Mouse (Mus musculus) embryonic stem cell, embryonic (primary cell): ENCODE measurements around the gene Fzd7.

ENCODE experiments used
- CTCF ChIA-PET, 4 experiments: fragments of 300-600 bp in 2 of 4; fragments of 350-600 bp in 2 of 4; sonication (Branson Sonifier 250); formaldehyde crosslinking; loops; one replicate each; lab custom pipeline; 2022; ENCODE audit warnings: inconsistent platforms in 2 of 4; lab: Charles Lee
- POLR2A ChIA-PET, 4 experiments: fragments of 300-600 bp in 2 of 4; fragments of 350-600 bp in 2 of 4; sonication (Branson Sonifier 250); formaldehyde crosslinking; loops; one replicate each; lab custom pipeline; 2022; ENCODE audit warnings: antibody characterized with exemption in 4 of 4, inconsistent platforms in 1 of 4; lab: Charles Lee

Fzd7 gene

GRCm38 (mm10) chr1:59482331-59482695 is at the start of gene Fzd7:
Fzd7 (plus strand) TSS chr1:59482424.
- CTCF ChIA-PET: interaction anchor here in 3 of 4 experiments (1.0 to 1.7 kb wide), 4 partner anchors 10 to 235 kb away, joined by 3 read pairs; no protein-coding TSS in a partner anchor
- POLR2A ChIA-PET: interaction anchor here (0.6 to 5.7 kb wide), 59 partner anchors 9 to 1120 kb away, joined by 3 to 60 read pairs (median 5); partner anchors contain the start of genes Als2 (in 3 of the 4) and Gm973 (in 2 of the 4)

- ChIA-PET CTCF (interaction anchor here in 2 of 4 experiments (0.5 to 1.8 kb wide), 5 partner anchors 9 to 701 kb away, joined by 3 to 7 read pairs (median 3); no protein-coding TSS in a partner anchor), POLR2A (interaction anchor here (0.6 to 6.8 kb wide), 16 partner anchors 10 to 310 kb away, joined by 3 to 50 read pairs (median 4); partner anchors contain the start of gene Fzd7 (in 1 of the 4))
These were observed 48.9 kb upstream of the Fzd7 start for GRCm38 (mm10) chr1:59433296-59433695.

GRCm38 (mm10) chr1:59434071-59434470 is 48.2 kb upstream of the Fzd7 start:
- CTCF ChIA-PET: interaction anchor here in 2 of 4 experiments (0.7 to 1.8 kb wide), 3 partner anchors 31 to 180 kb away, joined by 4 to 7 read pairs (median 4); no protein-coding TSS in a partner anchor
- POLR2A ChIA-PET: interaction anchor here (0.5 to 6.8 kb wide), 13 partner anchors 10 to 218 kb away, joined by 3 to 50 read pairs (median 6); partner anchors contain the start of gene Fzd7 (in 1 of the 4)

- ChIA-PET CTCF (interaction anchor here in 2 of 4 experiments (0.6 to 1.2 kb wide), 3 partner anchors 37 to 1773 kb away, joined by 3 to 5 read pairs (median 4); no protein-coding TSS in a partner anchor), POLR2A (interaction anchor here in 3 of 4 experiments (0.5 to 6.8 kb wide), 15 partner anchors 8 to 204 kb away, joined by 3 to 50 read pairs (median 5); partner anchors contain the start of gene Fzd7 (in 1 of the 3))
These were observed 47.0 kb upstream of the Fzd7 start for GRCm38 (mm10) chr1:59435270-59435669.

GRCm38 (mm10) chr1:59436321-59436720 is 45.9 kb upstream of the Fzd7 start:
- POLR2A ChIA-PET: interaction anchor here in 3 of 4 experiments (0.6 to 6.8 kb wide), 8 partner anchors 9 to 136 kb away, joined by 3 to 50 read pairs (median 4); no protein-coding TSS in a partner anchor
- CTCF ChIA-PET: interaction anchor here in 1 of 4 experiments (0.6 kb wide), 1 partner anchor 167 kb away, joined by 3 read pairs; no protein-coding TSS in a partner anchor

- ChIA-PET CTCF (interaction anchor here in 1 of 4 experiments (0.7 kb wide), 1 partner anchor 41 kb away, joined by 14 read pairs; no protein-coding TSS in a partner anchor), POLR2A (interaction anchor here in 3 of 4 experiments (0.7 to 6.8 kb wide), 5 partner anchors 11 to 1164 kb away, joined by 3 to 50 read pairs (median 5); no protein-coding TSS in a partner anchor)
These were observed 44.3 kb upstream of the Fzd7 start for GRCm38 (mm10) chr1:59437927-59438326.

GRCm38 (mm10) chr1:59438330-59438729 is 43.9 kb upstream of the Fzd7 start:
- CTCF ChIA-PET: interaction anchor here in 1 of 4 experiments (0.7 kb wide), 1 partner anchor 40 kb away, joined by 14 read pairs; no protein-coding TSS in a partner anchor
- POLR2A ChIA-PET: interaction anchor here in 3 of 4 experiments (0.7 to 6.8 kb wide), 5 partner anchors 10 to 1163 kb away, joined by 3 to 50 read pairs (median 5); no protein-coding TSS in a partner anchor

GRCm38 (mm10) chr1:59439252-59439651 is 43.0 kb upstream of the Fzd7 start:
- ChIA-PET POLR2A (interaction anchor here in 1 of 4 experiments (0.7 kb wide), 1 partner anchor 24 kb away, joined by 3 read pairs; no protein-coding TSS in a partner anchor), CTCF (interaction anchor here in 1 of 4 experiments (0.6 kb wide), 1 partner anchor 84 kb away, joined by 3 read pairs; no protein-coding TSS in a partner anchor)

- CTCF ChIA-PET: interaction anchor here in 2 of 4 experiments (0.6 to 1.4 kb wide), 2 partner anchors 83 to 186 kb away, joined by 3 to 13 read pairs; no protein-coding TSS in a partner anchor
- POLR2A ChIA-PET: interaction anchor here in 1 of 4 experiments (1.5 kb wide), 1 partner anchor 15 kb away, joined by 3 read pairs; no protein-coding TSS in a partner anchor
These were observed 42.3 kb upstream of the Fzd7 start for GRCm38 (mm10) chr1:59439941-59440340.

- CTCF ChIA-PET: interaction anchor here in 2 of 4 experiments (0.6 kb wide), 2 partner anchors 196 to 451 kb away, joined by 3 to 5 read pairs; no protein-coding TSS in a partner anchor
- POLR2A ChIA-PET: interaction anchor here in 2 of 4 experiments (0.7 to 1.4 kb wide), 3 partner anchors 16 to 76 kb away, joined by 3 read pairs; no protein-coding TSS in a partner anchor
These were observed 39.5 kb upstream of the Fzd7 start for GRCm38 (mm10) chr1:59442721-59443120.

- CTCF ChIA-PET: no interaction called here
- POLR2A ChIA-PET: interaction anchor here in 3 of 4 experiments (0.5 to 1.5 kb wide), 5 partner anchors 12 to 284 kb away, joined by 3 to 6 read pairs (median 3); no protein-coding TSS in a partner anchor
These were observed 38.0 kb upstream of the Fzd7 start for GRCm38 (mm10) chr1:59444127-59444660.

GRCm38 (mm10) chr1:59445242-59445641 is 37.0 kb upstream of the Fzd7 start:
- CTCF ChIA-PET: no interaction called here
- POLR2A ChIA-PET: interaction anchor here in 2 of 4 experiments (0.8 to 1.6 kb wide), 2 partner anchors 29 to 51 kb away, joined by 3 to 4 read pairs; no protein-coding TSS in a partner anchor

GRCm38 (mm10) chr1:59448497-59449270 is 33.5 kb upstream of the Fzd7 start:
- POLR2A ChIA-PET: interaction anchor here (0.5 to 4.0 kb wide), 25 partner anchors 10 to 821 kb away, joined by 3 to 15 read pairs (median 4); partner anchors contain the start of genes Fzd7 (in 1 of the 4), Stradb (in 1 of the 4) and Trak2 (in 1 of the 4)
- CTCF ChIA-PET: interaction anchor here in 3 of 4 experiments (0.6 to 1.2 kb wide), 4 partner anchors 17 to 136 kb away, joined by 3 to 4 read pairs (median 3); no protein-coding TSS in a partner anchor

- ChIA-PET POLR2A (interaction anchor here (0.6 to 4.0 kb wide), 24 partner anchors 9 to 476 kb away, joined by 3 to 15 read pairs (median 4); partner anchors contain the start of genes Fzd7 (in 1 of the 4), Gm973 (in 1 of the 4), Stradb (in 1 of the 4) and Trak2 (in 1 of the 4)), CTCF (interaction anchor here in 3 of 4 experiments (0.6 to 1.2 kb wide), 4 partner anchors 16 to 135 kb away, joined by 3 to 4 read pairs (median 3); no protein-coding TSS in a partner anchor)
These were observed 32.8 kb upstream of the Fzd7 start for GRCm38 (mm10) chr1:59449423-59449822.

GRCm38 (mm10) chr1:59450896-59451295 is 31.3 kb upstream of the Fzd7 start:
- CTCF ChIA-PET: interaction anchor here in 2 of 4 experiments (1.0 to 1.3 kb wide), 3 partner anchors 133 to 204 kb away, joined by 3 read pairs; no protein-coding TSS in a partner anchor
- POLR2A ChIA-PET: interaction anchor here in 3 of 4 experiments (0.6 to 4.0 kb wide), 8 partner anchors 14 to 31 kb away, joined by 3 to 15 read pairs (median 5); partner anchors contain the start of gene Fzd7 (in 2 of the 3)

- CTCF ChIA-PET: interaction anchor here in 3 of 4 experiments (0.6 to 1.3 kb wide), 4 partner anchors 134 to 205 kb away, joined by 3 read pairs; no protein-coding TSS in a partner anchor
These were observed 30.6 kb upstream of the Fzd7 start for GRCm38 (mm10) chr1:59451584-59451983.

More at GRCm38 (mm10) chr1:59451584-59451983, 30.6 kb upstream of the Fzd7 start:
- POLR2A ChIA-PET: interaction anchor here in 3 of 4 experiments (0.6 to 1.8 kb wide), 6 partner anchors 15 to 30 kb away, joined by 3 to 10 read pairs (median 4); partner anchors contain the start of gene Fzd7 (in 1 of the 3)
